Mouse (Mus musculus) right cerebral cortex, postnatal 25 days (tissue): ENCODE data around the gene Gm20388.
"Not testable (repeated sequence)": the region's sequence is repeated elsewhere in the genome, so short reads cannot be mapped to it uniquely, and the experiment has no call there.

ENCODE experiments used
- DNase-seq: peaks from one replicate; pipeline ENCODE4 v3.0.0; 2022

The Gm20388 gene

DNA sequence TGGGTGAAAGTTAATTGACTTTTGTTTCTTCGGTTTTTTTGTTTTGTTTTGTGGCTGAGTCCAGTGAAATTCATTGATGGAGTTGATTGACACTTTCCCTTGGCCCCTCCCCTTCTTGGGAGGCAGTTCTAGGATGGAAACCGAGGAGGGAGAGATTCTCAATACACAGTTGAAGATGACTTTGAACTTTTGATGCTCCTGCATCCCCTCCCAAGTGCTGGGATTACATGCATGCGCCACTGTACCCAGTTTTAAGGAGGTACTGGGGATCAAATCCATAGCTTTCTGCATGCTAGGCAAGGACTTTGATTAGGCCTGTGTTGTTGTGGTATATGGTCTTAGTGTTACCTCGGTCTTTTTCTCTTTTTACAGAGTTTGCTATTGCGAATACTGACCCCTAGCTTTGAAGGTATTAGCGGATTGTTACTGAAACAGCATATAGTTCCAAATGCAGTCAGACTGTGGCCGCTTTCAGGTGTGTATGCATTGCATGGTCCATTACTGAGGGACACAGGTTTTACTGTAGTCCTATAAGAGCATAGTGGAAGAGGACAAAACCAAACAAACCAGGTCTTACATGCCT is 3155.6 kb downstream of the Gm20388 start:
- DNase-seq, result no peak

DNA sequence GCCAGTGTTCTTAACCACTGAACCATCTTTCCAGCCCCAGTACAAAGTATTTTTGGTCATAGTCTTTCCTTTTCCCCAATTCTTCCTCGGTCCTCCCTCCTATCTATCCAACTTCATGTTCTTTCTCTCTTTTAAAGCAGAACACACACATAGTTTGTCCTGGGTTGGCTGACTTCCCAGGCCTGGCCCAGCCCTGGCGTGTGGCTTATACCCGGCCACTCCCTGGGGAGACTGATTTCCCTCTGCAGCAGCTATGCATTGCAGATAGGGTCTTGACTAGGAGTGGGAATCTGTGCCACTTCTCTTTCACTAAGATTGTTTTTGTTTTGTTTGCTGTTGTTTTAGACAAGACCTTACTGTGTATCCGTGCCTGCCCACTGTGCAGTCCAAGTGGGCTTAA is 3160.5 kb downstream of the Gm20388 start:
- DNase-seq, result no peak

DNA sequence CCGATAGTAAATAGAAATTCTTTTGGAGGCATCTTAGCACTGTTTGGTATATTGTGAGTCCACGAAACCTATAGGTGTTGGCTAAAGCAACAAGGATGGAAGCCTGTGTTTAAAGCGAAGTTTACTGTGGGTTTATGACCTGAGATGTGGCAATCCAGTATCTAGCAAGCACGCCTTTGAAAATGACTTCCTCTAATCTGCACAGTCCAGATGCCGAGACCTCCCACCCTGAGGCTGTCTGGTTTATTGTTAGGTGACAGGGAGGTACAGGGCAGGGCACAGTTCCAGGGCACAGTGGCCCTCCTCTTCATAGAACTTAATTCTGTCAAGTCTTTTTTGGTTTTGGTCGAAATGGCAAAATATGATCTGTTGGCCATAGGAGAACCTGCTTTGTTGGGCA is 3166.6 kb downstream of the Gm20388 start:
- DNase-seq, result no peak

DNA sequence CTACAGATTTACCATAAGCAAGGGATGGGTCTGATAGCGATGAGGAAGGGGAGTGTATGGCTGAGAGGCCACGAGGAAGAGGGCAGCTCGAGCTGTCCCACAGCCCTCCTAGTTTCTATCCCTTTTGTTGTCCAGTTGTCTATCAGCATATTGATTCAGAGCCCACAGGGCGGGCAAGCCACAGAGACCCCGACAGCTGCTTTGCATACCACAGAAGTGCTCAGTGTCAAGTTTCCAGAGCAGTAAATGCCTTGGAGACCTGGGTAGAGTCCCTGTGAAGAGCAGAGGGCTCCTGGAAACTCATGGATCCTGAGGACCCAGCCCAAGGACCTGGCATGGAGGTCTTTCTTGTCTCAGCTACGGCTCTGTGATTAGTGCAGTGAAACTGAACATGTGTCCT is 3172.4 kb downstream of the Gm20388 start:
- DNase-seq, result no peak

DNA sequence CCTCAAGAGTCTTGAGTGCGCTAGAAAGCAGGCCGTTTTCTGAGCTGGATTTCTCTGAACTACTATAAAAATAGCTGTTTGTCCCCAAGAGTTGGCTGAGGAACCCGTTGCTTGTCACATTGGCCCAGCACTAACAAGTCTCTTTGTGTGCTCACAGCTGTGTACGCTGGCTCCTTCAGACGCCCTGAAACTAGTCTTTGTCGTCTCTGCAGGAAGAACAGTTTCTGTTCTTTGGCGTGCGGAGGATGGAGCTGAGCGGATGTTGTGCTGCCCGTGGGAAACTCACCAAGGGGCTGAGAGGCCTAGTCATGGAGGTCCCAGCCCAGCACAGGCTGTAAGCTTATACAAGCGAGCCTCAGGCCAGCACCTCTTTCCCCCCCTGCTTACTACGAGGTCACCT is 3173.0 kb downstream of the Gm20388 start:
- DNase-seq, result peak; percentile 16

DNA sequence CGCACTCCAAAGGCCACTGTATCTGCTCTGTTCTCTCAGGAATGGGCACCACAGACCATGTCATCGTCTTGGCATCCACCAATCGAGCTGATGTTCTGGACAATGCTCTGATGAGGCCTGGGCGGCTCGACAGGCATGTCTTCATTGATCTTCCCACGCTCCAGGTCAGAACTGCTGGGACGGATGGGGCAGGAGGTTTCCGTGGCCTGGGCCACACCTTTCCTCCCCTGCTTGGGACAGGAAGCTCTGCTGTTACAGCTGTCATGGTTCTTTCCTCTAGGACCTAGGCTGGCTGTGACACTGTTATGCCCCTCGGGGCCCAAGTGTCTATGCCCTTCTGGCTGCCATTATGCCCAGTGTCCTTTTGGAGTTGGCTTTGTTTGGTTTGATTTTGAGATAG is 3176.6 kb downstream of the Gm20388 start:
- no peak for DNase-seq

DNA sequence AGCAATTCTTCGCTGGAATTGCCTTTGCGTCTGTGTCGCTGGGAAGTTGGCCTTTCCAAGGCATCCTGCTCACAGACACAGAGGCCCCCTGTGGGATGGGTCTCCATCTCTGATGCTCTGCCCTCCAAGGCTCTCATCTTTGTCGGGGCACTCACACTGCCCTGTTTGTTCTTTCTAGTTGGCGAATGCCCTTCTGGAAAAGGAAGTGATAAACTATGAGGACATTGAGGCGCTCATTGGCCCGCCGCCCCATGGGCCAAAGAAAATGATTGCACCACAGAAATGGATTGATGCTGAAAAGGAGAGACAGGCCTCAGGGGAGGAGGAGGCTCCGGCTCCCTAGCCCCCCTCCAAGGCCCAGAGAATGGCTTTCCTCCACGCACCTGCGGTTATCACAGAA is 3186.6 kb downstream of the Gm20388 start:
- no peak for DNase-seq

DNA sequence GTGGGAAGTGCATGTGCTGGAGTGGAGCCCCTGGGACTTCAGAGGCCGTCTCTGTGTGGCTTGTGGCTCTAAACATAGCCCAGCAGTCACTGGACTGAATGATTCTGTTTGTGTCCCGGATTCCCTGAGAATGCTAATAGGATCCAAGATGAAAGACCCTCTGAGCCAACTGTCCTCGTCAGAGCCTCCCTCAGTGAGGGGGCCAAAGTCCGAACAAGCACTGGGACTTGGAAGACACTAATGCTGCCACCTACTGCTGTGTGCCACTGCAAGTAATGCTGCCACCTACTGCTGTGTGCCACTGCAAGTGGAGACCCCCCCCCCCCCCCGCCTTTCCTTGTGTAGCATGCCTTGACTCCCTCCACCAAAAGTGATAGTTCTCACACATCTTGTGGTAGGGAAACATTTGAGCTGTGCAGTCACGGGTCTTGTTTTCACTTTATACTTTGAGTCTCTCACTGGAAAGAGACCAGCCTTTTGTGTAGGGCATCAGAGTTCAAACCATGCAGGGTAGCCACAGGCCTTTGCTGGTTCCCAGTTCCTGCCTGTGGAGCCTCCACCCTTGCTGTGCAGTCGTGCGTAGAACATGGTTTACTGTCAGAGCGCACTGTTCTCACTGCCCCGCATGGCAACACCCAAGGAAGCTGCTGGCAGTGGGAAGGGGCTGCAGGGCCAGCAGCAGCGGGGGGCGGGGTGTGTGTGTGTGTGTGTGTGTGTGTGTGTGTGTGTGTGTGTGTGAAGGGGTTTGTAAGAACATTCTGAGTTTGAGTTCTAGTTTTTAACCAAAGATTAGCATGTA is 3187.3 kb downstream of the Gm20388 start:
- DNase-seq, result no peak

DNA sequence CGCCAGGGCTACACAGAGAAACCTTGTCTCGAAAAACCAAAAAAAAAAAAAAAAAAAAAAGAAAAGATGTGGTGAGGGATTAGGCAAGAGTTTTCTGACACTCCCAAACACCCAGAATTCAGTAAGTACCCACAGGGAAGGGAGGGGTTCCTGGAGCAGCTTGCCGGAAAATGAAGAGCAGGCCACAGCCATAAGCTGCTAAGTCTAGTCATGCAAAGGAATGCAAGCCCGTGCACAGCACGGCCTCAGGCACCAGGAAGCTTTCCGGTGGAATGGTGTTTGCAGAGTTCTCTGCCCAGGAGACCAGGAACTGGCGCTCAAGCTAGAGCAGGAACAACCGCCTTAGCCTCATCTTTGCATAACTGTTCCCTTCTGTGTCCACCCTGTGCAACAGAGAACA is 3189.6 kb downstream of the Gm20388 start:
- DNase-seq, result no peak

DNA sequence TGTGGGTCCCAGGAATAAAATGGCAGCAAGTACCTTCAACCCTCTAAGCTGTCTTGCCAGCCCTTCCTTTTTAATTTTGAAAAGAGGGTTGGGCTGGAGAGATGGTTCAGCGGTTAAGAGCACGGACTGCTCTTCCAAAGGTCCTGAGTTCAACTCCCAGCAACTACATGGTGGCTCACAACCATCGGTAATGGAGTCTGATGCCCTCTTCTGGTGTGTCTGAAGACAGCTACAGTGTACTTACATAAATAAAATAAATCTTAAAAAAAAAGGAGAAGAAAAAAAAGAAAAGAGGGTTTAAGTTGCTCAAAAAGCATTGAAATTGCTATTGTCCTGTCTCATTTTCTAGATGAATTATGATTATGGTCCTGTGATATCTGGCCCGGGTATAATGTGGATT is 3190.6 kb downstream of the Gm20388 start:
- DNase-seq, result no peak

DNA sequence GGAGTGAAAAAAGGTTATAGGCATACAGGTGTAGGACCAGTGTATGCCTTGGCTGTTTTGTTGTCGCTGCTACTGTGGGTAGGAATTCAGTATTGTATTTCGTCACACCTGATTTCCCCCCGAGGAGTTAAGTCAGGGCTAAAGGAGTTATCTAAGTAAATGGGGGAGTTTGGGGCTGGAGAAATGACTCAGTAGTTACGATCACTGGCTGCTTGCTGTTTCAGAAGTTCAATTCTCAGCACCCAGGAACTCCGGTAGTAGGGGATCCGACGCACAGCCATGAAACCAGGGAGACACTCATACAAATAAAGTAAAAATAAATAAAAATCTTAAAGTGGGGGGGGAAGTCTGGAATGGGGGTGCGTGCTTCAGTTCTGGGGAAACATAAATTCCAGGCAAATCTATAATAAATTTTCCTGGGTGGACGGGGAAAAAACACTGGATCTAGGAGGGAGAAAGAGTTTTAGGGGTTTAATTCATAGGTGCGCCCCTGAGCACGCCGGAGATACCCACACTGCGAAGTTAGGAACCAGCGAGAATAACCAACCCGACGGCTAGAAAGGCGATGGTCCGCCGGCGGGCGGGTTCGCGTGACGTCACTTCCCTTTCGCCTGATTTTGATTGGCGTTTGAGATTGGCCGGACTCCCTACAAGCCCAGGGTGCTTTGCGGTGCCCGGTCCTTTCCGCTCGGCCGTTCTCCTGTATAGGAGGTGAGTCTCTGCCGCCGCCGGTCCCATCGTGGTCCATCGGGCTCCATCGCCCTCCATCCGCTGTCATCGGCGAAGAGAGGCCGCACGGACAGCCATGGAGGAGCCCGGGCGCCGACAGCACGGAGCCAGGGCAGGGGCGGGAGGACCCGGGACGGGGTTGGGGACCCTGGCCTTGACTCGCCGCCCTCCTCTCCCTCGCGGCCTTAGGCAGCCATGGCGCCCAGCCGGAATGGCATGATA is 3191.4 kb downstream of the Gm20388 start, which contains the start of gene Rpl13:
Gene Rpl13, plus strand, starts transcription at position 616 of the 951 bp plus-strand sequence.
- DNase-seq, result peak; percentile 97

DNA sequence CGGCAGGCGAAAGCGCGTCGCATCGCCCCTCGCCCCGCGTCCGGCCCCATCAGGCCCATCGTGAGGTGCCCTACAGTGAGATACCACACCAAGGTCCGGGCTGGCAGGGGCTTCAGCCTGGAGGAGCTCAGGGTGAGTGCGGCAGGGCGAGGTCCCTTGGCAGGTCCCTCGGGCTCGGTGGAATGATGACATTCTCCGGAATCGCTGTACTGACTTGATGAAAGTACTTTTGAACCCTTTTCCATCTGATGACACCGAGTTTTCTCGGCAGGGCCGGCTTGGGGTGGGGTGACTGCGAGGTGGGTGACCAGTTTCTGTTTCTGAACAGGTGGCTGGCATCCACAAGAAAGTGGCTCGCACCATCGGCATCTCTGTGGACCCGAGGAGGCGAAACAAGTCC is 3192.2 kb downstream of the Gm20388 start:
- DNase-seq, result not testable (repeated sequence)

DNA sequence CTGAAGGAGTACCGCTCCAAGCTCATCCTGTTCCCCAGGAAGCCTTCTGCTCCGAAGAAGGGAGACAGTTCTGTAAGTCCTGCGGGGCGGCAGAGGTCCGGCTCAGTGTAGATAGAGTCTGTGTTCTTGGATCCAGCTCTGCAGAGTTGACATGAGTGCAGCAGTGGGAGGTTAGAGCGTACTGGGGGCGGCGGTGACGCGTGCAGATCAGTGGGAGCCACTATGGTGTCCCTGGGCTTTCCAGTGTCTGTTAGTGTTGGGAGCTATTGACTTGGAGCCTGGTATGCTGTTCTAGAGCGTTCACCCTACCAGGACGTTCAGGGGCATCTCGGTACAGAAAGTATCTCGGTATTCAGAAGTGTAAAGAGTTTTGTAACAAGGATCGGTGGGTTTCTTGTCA is 3192.6 kb downstream of the Gm20388 start:
- no peak for DNase-seq

DNA sequence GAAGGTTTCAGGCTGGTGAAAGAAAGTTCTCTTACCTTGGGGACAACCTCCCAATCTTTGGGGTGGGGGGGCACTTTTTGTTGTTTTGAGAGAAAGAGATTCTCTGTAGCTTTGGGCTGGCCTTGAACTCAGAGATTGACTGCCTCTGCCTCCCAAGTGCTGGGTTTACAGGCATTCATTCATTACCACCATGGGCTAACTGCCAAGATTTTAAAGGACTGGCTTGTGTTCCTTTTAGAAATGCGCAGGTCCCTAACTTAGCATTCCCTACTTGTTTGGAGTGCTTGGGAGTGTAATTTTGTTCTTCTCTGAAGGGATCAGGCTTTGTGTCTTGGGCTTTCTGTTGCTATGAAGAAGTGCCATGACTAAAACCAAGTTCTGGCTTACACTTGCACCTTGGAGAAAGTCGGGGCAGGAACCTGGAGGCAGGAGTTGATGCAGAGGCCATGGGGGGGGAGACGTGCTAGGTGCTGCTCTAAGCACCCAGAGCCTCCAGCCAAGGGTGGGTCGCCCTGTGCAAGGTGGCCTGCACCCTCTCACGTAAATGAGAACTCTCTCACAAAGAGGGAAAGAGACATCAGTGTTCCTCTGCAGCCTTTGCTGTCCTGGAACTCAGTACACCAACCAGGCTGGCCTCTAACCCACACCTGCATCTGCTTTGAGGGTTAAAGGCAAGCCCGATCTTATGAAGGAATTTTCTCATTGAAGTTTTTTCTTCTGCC is 3193.6 kb downstream of the Gm20388 start:
- no peak for DNase-seq

DNA sequence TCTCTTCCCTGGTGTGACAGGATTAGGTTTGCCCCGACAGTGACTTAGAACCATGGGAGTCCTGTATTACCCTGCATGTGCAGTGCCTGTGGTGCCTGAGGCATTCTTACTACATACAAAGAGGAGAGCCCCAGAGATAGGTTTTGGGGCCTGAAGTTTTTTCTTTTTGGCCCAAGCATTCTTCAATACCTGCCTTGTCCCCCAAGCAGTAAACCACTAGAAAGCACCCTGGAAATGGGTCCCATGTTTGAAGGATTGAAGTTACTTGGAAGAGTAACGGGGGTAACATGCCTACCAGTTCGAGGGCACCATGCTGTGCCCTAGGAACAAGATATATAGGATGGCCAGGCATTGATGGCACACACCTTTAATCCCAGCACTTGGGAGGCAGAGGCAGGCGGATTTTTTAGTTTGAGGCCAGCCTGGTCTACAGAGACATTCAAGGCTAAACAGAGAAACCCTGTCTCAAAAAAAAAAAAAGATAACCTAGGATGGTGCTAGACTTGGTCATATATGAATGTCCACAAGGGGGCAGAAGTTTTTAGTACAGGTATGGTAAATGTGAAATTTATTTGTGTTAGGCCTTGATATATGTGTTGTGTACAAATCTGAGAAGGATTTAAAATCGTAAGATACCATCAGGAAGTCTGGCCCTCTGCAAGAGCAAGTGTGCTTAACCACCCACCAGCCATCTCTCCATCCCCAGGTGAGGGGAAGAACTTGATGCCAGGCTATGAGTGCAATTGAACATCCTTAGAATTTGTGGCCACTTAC is 3195.1 kb downstream of the Gm20388 start:
- DNase-seq, result no peak

DNA sequence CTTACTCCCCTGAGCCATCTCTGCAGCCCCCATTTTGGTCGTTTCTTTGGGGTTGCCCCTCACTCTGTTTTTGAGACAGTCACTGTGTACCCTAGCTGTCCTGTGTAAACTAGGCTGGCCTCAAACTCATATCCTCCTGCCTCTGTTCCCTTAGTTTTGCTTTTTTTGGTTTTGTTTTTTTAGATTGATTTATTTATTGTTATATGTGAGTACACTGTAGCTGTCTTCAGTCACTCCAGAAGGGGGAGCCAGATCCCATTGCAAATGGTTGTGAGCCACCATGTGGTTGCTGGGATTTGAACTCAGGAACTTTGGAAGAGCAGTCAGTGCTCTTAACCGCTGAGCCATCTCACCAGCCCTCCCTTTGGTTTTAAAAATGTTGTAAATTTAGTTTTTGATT is 3195.9 kb downstream of the Gm20388 start:
- DNase-seq, result no peak

DNA sequence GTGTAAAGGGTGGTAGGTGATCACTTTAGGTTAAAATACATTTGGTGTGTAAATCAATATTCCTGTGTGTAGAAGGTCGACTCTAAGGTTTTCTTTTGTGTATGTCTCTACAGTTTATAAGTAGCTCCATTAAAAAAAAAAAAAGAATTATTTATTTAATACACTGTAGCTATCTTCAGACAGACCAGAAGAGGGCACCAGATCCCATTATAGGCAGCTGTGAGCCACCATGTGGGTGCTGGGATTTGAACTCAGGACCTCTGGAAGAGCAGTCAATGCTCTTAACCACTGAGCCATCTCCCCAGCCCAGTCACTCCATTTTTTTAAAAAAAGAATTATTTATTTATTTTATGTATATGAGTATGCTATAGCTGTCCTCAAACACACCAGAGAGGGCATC is 3197.4 kb downstream of the Gm20388 start:
- DNase-seq, result no peak

DNA sequence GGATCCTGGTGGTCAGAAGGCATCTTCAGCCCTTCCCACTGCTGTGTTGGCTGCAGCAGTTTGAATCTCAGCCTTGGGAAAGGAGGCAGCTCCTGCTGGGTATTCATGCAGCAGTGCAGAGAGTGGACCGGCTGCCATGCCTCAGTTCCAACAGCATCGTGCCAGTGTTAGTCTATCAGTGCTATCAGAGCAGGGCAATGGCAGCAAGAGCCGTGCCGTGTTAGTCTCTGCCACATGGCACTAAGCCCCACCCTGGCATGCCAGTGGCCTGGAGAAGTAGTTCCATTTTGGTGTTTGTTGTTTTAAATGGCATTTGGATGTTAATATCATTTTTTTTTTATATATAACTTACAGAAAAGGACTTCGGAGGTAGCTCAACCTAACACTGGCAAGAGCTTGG is 3198.3 kb downstream of the Gm20388 start:
- no peak for DNase-seq

DNA sequence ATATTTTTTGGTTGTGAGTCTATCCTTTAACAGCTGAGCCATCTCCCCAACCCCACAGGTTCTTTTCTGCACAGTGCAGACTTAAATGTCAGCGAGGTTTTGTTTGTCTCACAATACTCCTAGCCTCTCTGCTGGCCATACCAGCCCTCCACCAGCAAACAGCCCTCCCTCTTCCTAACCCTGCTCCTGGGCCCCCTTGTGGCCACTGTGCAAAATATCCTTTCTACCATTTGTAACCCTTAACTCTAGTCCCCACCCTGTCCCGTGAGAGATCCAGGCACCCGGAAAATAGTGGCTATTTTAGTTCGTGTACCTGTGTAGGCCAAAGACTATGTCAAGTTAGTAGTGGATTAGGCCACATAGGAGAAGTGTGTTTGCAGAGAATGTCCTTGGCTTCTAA is 3200.0 kb downstream of the Gm20388 start:
- DNase-seq, result no peak

DNA sequence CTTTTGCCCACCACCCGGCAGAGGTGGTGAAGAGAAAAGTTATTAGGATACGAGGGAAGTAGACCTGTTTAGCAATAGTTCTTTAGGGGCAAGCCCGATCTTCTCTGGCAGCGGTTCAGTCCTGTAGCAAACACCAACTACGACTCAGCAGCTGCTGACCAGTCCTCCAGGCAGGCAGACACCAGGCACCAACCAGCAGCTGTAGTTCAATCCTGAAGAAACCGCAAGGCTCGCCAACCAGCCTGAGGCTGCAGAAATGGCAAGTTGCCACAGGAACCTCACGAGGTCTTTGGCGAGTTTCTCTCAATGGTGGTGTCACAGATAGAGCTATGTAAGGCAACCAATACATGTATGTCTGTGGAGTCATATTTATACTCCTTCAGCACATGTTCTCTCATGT is 3202.3 kb downstream of the Gm20388 start:
- no peak for DNase-seq

DNA sequence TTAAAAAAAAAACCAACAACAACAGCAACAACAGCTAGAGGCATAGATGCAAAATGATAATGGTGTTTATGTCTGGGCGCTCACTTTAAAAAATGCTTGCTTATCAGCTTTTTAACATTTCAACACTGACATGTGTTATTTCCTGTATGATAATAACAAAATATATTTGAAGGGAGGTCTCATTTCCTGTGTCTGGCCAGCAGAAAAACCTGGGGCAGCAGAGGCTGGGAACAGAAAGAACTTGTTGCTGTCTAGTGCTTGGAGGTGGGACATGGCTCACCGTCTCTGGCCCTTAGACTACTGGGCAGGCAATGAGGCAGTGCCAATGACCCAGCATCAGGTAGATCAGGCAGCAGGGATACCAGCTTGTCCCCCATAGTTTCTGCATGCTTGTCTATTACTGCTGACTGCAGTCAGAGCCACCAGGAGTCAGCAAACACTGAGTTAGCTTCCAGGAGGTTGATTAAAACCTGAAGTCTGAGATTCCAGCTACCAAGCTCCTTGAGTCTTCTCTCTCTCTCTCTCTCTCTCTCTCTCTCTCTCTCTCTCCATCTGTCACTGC is 3203.3 kb downstream of the Gm20388 start:
- no peak for DNase-seq

DNA sequence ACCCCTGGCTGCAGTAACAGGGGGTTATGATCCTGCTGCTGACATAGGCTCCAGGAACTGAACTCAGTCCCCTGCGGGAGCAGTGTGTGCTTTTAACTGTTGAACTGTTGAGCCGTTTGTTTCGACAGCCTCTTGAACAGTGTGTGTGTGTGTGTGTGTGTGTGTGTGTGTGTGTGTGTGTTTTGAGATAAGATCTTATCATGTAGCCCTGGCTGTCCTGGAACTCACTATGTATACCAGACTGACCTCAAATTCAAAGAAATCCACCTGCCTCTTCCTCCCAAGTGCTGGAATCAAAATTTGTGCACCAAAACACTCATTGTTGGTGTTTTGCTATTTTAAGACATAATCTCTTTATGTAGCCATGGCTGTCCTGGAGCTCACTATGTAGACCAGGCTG is 3204.0 kb downstream of the Gm20388 start:
- no peak for DNase-seq
